Mouse (Mus musculus) inflammation-experienced regulatory T-cells, adult 6 months (primary cell): ENCODE results near the gene Gm20773. TPM values are rescaled to one million over a fixed set of nuclear protein-coding genes. Genes with fewer than 3 reads are reported as not detected.
"Not testable (repeated sequence)": the region's sequence is repeated elsewhere in the genome, so short reads cannot be mapped to it uniquely, and the experiment has no call there.

Experiments used
- ATAC-seq: one replicate; pipeline ENCODE4 v1.8.0; 2017
- polyA plus RNA-seq, 3 experiments: library from polyadenylated mRNA; unstranded; fragments of 100-300 nt; shearing (Covaris generic); gene quantifications; one replicate each; pipeline ENCODE4 v1.2.1; 2017

Gm20773 gene
- polyA plus RNA-seq, result not detected

GRCm38 (mm10) chrY:13493726-13494125, at the start of gene Gm20773:
Gene Gm20773, plus strand, starts transcription at chrY:13494026.
- ATAC-seq, result not testable (repeated sequence)

- ATAC-seq, result not testable (repeated sequence)
Measured at GRCm38 (mm10) chrY:13465479-13465878, 28.3 kb upstream of the Gm20773 start, which contains the start of gene Gm21866. Gene Gm21866, minus strand, starts transcription at chrY:13465579.

Other genes starting within 250 kb of the Gm20773 start
- not detected for gene Gm21440, start 241.6 kb upstream of the Gm20773 start, polyA plus RNA-seq
- gene Gm21454, start 241.6 kb upstream of the Gm20773 start, polyA plus RNA-seq, result not detected
- not detected for gene Gm21725, start 145.0 kb upstream of the Gm20773 start, polyA plus RNA-seq
- gene Gm21866, start 28.4 kb upstream of the Gm20773 start, polyA plus RNA-seq, result not detected